Mouse (Mus musculus) liver, embryonic 14.5 days (tissue): ENCODE data around the gene Olfr229.
"Not testable (repeated sequence)": the region's sequence is repeated elsewhere in the genome, so short reads cannot be mapped to it uniquely, and the experiment has no call there.

Experiments
- CTCF ChIP-seq: IDR thresholded peaks from 2 replicates; pipeline ENCODE4 v1.5.1; 2016; ENCODE audit warnings: antibody characterized with exemption, low read depth, control low read depth
- EP300 ChIP-seq: IDR thresholded peaks from 2 replicates; pipeline ENCODE4 v1.6.1; 2016; ENCODE audit warnings: antibody characterized with exemption, low read depth

- not testable (repeated sequence) for TF ChIP-seq CTCF, EP300
These were observed 35.1 kb upstream of the Olfr229 start for GRCm38 (mm10) chr9:39871986-39872385.
